Mouse (Mus musculus) brain, embryonic 14.5 days (tissue): ENCODE data around the gene Lrrc49.

Experiments
- CTCF ChIP-seq: fragments of 200-500 bp; IDR thresholded peaks from 2 replicates; pipeline ENCODE4 v1.5.1; 2012; ENCODE audit warnings: inconsistent platforms, mild to moderate bottlenecking, moderate library complexity, borderline replicate concordance; ENCODE audit not compliant: insufficient read depth, insufficient read length; ENCODE audit errors: extremely low read depth
- POLR2A ChIP-seq: fragments of 200-500 bp; IDR thresholded peaks from 2 replicates; pipeline ENCODE4 v1.6.1; 2012; ENCODE audit warnings: mild to moderate bottlenecking, inconsistent platforms, borderline replicate concordance; ENCODE audit not compliant: poor library complexity, insufficient read depth, insufficient read length, severe bottlenecking; ENCODE audit errors: extremely low read depth

DNA sequence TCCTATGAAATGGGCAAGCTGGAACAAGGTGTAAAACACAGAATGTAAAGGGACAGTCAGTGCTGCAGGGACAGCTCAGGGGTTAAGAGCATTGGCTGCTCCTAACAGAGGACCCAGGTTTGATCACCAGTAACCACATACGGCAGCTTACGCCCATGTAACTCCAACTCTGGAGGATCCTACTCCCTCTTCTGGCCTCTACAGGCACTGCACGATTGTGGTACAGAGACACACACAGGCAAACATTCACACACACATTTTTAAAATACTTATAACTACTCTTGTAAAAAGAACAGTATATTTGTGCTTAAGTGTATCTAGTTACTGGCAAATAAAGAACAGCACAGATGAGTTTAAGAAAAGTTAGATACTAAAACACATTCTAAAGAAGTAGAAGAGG is 7.0 kb downstream of the Lrrc49 start:
- TF ChIP-seq CTCF (peak; percentile 33; the same call in 1 of the 2 replicates), POLR2A (no peak)
